Mouse (Mus musculus) kidney, postnatal 14 days (tissue): ENCODE measurements around the gene 1700092M07Rik.
"Not testable (repeated sequence)": the region's sequence is repeated elsewhere in the genome, so short reads cannot be mapped to it uniquely, and the experiment has no call there.

Source experiments
- DNase-seq: peaks from one replicate; pipeline ENCODE4 v3.0.0; 2022; ENCODE audit warnings: mixed read lengths

1700092M07Rik gene

GRCm38 (mm10) chr19:8716767-8717475 is 23.6 kb upstream of the 1700092M07Rik start:
- no peak for DNase-seq

DNA sequence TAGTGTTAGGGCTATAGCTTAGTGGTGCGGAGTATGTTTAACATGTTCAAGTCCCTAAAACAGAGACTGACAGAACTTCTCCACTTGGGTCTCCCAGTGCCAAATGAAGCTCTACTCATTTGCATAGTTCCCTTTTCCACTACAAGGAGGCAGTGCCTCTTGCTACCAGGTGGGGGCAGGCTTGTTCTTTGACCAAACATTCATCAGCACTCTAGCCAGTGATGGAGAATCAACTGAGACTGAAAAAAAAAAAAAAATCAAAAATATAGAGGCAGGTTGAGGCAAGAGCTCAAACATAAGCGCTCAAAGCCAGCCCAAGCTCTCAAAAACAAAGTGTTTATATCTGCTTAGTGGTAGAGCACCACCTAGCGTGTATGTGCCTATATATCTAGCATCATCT is 22.2 kb upstream of the 1700092M07Rik start:
- peak; percentile 64 for DNase-seq

- not testable (repeated sequence) for DNase-seq
These were observed 21.5 kb upstream of the 1700092M07Rik start for GRCm38 (mm10) chr19:8719037-8719436.

DNA sequence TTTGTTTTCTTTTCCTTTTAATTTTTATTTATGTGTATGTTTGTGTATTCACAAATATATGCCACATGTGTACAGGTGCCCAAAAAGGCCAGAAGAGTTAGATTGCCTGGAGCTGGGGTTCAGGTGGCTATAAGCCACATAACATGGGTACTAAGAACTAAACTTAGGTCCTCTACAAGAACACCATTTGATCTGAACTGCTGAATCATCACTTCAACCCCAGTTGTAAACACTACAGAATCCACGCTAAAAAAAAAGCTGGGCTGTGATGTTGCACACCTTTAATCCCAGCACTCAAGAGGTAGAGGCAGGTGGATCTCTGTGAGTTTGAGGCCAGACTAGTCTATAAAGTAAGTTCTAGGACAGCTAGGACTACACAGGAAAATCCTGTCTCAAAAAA is 19.1 kb upstream of the 1700092M07Rik start:
- no peak for DNase-seq

DNA sequence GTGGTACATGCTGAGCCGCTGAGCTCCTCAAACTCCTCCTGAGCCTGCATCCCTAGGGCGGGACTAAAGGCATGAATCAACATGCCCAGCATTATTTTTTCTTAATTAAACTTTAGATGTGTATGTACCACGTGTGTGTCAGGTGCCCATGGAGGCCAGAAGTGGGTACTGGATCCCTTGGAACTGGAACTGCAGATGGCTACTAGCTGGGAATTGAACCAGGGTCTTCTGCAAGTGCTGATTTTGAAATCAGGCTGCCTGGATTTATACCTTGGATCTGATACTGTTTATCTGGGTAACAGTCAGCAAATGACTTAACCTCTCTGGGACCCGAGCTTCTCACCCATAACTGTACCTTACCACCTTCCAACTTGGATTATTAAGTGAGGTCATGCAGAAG is 18.5 kb upstream of the 1700092M07Rik start:
- no peak for DNase-seq

DNA sequence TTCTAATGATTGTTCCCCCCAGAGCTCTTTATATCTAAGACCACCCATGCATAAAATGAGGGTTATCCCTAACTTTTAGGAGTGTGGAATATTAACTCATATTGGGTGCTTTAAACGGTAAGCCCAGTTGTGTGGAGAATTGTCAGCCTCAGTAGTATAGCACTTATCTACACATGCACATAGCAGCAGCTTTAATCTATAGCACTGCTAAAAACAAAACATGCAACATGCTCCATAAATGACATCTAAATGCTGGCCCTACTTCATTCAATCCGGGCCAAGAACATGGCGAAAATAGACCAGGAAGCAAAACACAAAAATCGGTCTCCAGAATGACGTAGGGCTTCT is 18.0 kb upstream of the 1700092M07Rik start:
- DNase-seq = no peak

- peak; percentile 98 for DNase-seq
These were observed 17.5 kb upstream of the 1700092M07Rik start, which contains the start of gene Slc3a2 for GRCm38 (mm10) chr19:8722907-8723573. Gene Slc3a2 (minus strand): TSS chr19:8723369.

DNA sequence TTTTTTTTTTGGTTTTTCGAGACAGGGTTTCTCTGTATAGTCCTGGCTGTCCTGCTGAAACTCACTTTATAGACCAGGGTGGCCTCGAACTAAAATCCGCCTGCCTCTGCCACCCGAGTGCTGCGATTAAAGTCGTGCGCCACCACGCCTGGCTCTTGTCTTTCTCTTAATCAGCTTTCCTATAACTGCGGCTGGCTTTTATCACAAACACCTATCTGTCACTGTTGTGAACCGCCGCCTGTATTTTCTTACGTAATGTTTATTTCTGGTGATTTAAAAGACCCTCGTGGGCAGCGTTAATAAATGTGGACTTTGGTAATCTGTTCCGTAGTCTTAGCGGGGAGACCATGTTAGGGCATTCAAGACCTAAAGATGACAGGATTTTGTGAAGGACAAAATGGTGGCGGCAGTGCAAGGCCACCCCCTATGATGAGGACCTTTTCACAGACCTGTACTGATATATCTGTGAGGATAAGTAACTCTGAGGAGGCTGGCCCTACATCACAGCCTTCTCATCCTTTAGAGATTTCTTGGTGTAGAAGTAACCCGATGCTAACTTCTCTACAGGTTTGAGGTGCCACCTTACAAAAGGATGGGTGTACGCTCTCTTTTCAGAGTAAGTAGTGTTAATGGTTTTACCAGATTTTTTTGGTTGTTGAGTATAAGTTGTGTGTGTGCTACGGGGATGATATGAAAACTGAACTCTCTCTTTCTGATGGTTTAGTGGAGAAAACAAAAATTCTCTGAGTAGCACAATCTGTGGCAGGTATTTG is 16.8 kb upstream of the 1700092M07Rik start:
- no peak for DNase-seq

DNA sequence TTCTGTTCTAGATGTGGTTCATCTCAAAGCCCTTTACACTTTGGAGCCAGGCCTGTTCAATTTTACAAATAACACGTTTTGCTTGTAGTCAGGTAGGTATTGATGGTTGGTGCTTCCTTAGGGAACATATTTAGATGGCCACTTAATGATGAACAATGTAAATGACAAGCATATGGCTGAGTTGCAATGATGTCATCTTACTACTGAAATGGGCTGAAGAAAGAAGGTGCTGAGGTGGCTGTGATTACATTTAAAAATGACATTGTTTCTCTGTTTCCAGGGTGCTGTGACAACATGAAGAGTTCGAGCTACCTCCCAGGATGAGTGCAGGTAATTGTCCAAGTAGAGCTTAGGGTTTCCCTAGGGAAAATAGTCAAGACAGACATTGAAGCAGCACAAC is 16.1 kb upstream of the 1700092M07Rik start:
- DNase-seq = no peak

DNA sequence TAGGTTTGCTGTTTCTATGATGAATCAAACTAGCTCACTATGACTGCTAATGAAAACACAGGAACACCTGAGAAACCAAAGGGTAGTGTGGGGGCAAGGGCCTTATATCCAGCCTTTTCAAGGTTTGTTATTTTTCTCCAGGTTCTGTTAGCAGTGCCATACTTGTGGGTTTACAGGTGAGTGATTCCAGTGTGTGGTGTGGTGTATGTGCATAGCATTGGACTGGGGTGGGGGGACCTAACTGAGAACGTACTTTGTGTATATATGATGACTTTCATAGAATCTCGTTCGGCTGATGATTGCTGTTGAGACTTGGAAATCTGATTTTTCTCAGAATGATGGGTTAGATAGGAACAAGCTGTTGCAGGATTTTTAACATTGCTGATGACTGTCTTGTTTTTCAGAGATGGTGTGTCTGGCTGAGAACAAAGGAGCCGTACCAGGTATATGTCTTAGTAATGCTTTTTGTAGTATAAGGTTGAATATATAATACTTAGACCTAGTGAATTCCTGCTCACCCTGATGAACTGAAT is 15.4 kb upstream of the 1700092M07Rik start:
- DNase-seq = no peak

DNA sequence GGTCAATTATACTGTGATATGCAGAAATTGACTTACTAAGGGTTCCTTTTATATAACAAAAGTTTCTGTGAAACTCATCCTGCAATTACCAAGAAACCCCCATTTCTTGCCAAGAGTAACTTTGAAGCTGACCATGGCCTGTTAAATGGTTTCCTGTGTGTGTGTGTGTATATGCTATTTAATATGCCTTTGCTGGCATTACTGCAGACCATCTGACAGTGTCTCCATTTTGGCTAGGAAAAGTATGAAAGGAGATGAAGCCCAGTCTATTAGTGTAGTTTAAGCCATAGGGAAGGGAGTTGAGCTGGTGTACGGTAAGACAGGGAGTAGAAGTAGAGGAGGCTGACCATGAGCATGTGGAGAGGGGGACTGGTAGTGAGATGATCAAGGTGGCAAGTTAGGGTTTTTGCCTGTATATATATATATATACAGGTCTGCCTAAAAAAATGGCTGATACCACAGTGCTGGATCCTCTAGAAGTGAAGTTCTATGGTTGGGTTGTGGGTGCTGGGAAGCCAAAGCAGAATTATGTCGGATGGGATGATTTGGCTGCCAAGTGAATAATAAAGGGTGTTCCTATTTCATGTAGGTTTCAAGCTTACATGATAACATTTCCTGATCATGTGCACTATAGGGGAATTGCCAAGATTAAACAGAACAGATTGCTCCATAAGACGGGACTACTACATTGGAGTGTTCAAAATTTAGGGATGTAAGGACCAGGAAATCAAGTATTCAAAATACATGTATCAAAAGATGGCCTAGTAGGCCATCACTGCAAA is 13.7 kb upstream of the 1700092M07Rik start:
- no peak for DNase-seq

GRCm38 (mm10) chr19:8727495-8728114 is 12.9 kb upstream of the 1700092M07Rik start:
- no peak for DNase-seq

GRCm38 (mm10) chr19:8728335-8729099 is 12.0 kb upstream of the 1700092M07Rik start:
- not testable (repeated sequence) for DNase-seq

- no peak for DNase-seq
These were observed 6.2 kb upstream of the 1700092M07Rik start for GRCm38 (mm10) chr19:8734334-8734733.

DNA sequence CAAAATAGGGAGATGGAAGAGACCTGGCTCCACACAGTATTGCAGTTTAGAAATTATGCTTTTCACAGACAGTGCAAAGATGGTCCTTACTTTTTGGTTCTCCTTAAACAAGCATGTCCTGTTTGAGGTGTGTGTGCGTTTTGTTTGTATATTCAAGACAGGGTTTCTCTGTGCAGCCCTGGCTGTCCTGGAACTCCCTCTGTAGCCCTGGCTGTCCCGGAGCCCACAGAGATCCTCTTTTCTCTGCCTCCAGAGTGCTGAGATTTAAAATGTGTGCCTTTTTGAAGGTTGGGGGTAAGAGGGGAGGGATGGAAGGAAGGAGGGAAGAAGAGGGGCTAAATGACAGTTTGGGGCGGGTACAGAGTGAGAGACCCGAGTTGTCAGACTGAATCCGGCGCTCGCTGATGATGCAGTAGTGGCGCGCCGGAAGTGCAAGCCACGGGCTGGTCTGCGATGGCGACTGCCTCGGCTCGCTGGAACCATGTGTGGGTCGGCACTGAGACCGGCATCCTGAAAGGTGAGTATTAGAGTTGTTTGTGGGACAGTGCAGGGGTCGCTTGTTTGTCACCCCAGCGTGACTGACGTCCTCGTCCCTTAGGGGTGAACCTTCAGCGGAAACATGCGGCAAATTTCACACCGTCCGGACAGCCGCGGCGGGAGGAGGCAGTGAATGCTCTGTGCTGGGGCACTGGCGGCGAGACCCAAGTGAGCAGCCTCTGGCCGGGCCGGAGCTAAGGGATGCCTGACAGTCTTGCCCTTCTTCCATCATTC is 4.9 kb upstream of the 1700092M07Rik start, which contains the start of gene Wdr74:
Gene Wdr74 (plus strand): TSS at position 439 of the 771 bp plus-strand sequence.
- DNase-seq = peak; percentile 95

- DNase-seq = no peak
These were observed 4.4 kb upstream of the 1700092M07Rik start for GRCm38 (mm10) chr19:8736160-8736467.

DNA sequence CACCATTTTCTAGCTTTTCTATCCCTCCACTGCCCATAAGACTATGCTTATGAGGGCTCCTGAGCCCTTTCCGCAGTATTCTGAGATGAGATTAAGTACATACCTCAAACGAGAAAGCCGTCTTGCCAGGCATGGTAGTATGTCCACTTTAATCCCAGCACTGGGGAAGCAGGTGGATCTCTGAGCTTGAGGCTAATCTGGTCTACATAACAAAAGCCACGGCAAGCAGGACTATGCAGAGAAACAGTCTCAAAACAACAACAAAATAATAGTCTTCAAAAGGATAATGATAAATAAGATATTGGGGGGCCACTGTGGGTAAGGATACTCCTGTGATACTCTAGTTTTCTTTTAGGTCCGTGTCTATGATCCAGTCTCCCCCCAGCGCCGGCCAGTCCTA is 1.6 kb upstream of the 1700092M07Rik start:
- DNase-seq = no peak

DNA sequence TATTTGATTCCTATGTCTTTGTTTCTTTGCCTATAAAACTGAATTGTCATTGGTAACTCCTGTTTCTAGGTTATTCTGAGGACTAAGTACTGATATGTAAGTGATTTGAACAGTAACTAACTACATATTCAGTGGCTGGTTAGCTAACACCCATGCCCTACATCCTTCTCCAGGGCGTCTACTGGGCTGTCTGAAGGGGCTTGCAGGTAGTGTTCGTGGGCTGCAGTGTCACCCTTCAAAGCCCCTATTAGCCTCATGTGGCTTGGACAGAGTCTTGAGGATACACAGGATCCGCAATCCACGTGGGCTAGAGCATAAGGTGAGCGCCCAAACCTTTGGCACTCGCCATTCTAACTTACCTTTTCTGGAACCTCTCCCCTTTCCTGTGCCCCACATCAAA is 872 bp upstream of the 1700092M07Rik start:
- DNase-seq = no peak

DNA sequence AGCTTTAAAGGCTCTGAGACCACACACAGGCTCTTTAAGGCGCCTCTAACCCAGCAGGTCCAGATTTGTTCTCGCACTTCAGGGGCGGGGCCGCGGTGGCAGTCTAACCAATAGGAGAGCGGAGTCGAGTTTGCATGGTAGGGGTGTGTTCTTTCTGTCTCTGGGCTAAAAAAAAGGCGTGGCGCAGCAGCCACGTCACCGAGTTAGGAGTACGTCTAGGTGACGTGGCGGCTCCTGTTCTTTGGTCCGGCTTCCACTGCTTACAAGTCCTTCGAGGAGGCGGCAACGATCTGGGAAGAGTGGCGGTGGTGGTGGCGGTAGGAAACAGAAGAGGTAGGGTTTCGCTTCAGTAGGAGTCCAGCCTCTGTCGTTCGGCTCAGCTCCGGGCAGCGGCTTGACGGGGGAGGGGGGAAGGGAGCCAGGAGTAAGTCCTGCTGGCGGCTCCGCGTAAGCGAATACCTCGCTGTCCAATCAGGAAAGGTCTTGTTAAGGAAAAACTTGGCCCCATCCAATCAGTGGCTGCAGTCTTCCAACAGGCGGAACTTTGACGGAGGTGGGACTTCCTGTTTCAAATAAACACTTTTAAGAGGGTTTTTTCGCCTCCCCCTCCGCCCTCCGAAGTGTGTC is 838 bp downstream of the 1700092M07Rik start, which contains the start of gene Stx5a:
Gene Stx5a (plus strand): TSS at position 171 of the 627 bp plus-strand sequence.
- peak; percentile 98 for DNase-seq

DNA sequence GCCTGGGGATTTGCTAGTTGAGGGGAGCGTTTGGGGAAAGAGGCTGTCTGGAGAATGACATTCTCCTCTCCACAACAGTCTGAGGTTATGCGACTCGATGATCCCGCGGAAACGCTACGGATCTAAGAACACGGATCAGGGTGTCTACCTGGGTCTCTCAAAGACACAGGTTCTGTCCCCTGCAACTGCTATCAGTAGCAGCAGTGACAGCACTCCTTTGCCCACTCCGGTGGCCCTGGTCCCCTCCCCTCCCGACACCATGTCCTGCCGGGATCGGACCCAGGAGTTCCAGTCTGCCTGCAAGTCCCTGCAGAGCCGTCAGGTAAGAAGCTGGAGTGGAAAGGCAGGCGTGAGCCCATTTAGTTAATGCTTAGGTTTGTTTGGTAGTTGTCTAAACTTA is 1.7 kb downstream of the 1700092M07Rik start:
- no peak for DNase-seq
